ENCODE assay signal across 27 mouse cellular contexts in the genomic region with DNA sequence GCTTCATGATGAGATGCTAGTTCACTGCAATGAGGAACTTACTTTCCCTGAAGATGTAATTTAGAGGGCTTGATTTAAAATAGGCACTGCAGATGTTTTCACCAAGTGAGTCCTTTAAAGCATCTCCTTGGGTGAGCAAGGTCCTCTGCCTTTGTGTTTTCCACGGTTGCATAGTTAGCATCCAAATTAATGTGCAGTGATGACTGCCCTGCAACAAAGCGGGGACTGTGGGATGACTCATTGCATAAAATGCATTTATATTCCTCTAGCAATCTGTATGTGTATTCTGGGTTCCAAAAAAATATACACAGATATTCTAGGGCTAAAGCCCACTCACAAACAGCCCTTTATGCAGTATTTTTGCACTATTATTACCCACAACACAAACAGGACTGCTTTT.
A peak's percentile ranks its signal among the peaks of the same experiment; 100 is the strongest.
DNase-seq lines count a peak whose midpoint lies in the region; ATAC-seq and TF ChIP-seq lines count a peak whose summit lies in the region.
"Had no signal": no experiment of that assay in that cellular context is flagged by ENCODE, and none has a peak within 500 bp of the region (broad histone marks: within the 10 kb centered on the region; RNA-seq: fewer than 3 reads in every experiment).

No protein-coding gene starts in this region.

- peak; percentile 90 for ATAC-seq in frontal cortex, adult (ENCODE audit: low TSS enrichment)
- ATAC-seq: activated CD4-positive, CD25-positive, alpha-beta regulatory T cell, adult 4 months; CD4-positive, CD25-positive, alpha-beta regulatory T cell, adult 4 months; forebrain, embryonic 13.5 days; forebrain, postnatal 0 days; hindbrain, postnatal 0 days; inflammation-experienced regulatory T-cells, adult 6 months; intestine, embryonic 16.5 days had no signal

- H3K27ac ChIP-seq in left cerebral cortex, adult 2 months: peak overlapping the region; percentile 3
- H3K27ac ChIP-seq: embryonic facial prominence, embryonic 13.5 days; forebrain, embryonic 10.5 days; forebrain, embryonic 13.5 days; heart, adult 2 months; heart, embryonic 10.5 days; heart, embryonic 13.5 days; hindbrain, embryonic 12.5 days; hindbrain, postnatal 0 days had no signal

- no peak overlapping the region for H3K4me3 ChIP-seq in left cerebral cortex, adult 2 months
- H3K4me3 ChIP-seq: embryonic facial prominence, embryonic 13.5 days; forebrain, embryonic 10.5 days; forebrain, embryonic 13.5 days; heart, adult 2 months; heart, embryonic 10.5 days; heart, embryonic 13.5 days; hindbrain, embryonic 12.5 days had no signal

- DNase-seq in frontal cortex, postnatal 14 days (ENCODE audit: low spot score in 2 of 2): no peak
- DNase-seq in left cerebral cortex, adult 2 months (ENCODE audit: extremely low spot score in 1 of 2, low spot score in 2 of 2): no peak
- DNase-seq in left cerebral cortex, adult 18-20 months (ENCODE audit: low spot score in 2 of 2): no peak
- DNase-seq in brain, adult 2 months (ENCODE audit: low read depth, low spot score): peak; percentile 74
- DNase-seq in retina, postnatal 1 day: peak; percentile 40
- DNase-seq in cerebellum, postnatal 14 days: no peak
- DNase-seq: adrenal gland, adult 8-10 months; adrenal gland, postnatal 25 days; cerebellum, adult 18-20 months; cerebellum, adult 9-10 months; cerebellum, postnatal 25 days; forebrain, postnatal 0 days; gastrocnemius, postnatal 10 days; gastrocnemius, postnatal 36 days; heart, adult 2 months had no signal

- TF ChIP-seq CTCF in left cerebral cortex, adult 2 months (IDR thresholded peaks at IDR 0.05): no peak

- intact Hi-C loops in left cerebral cortex, adult 2 months (cut with DNase I): no loop called here

Comparison
In these comparisons a context has a peak if more than half of its experiments do, and no peak if none do; other contexts are left out.
1. DNase-seq: peak in brain, adult 2 months (single experiment) and retina, postnatal 1 day (single experiment); none in frontal cortex, postnatal 14 days (0 of 2), left cerebral cortex, adult 2 months (0 of 2), left cerebral cortex, adult 18-20 months (0 of 2) and cerebellum, postnatal 14 days (0 of 2).